Mouse (Mus musculus) hindbrain, embryonic 12.5 days (tissue): ENCODE measurements around the gene Tenm2. TPM values are rescaled to one million over a fixed set of nuclear protein-coding genes. Genes with fewer than 3 reads are reported as not detected.

Experiments
- ATAC-seq: fragments of 200-750 bp; cut with Nextera tagmentation; 2 replicates; pipeline ENCODE4 v1.8.0; 2017; ENCODE audit warnings: moderate TSS enrichment; ENCODE audit not compliant: low FRiP score
- H3K27ac ChIP-seq: fragments of 300-500 bp; sonication (generic); 2 replicates; pipeline ENCODE4 v1.5.1; 2016; ENCODE audit warnings: mild to moderate bottlenecking
- H3K27me3 ChIP-seq: fragments of 300-500 bp; sonication (generic); 2 replicates; pipeline ENCODE4 v1.6.1; 2016; ENCODE audit warnings: mild to moderate bottlenecking
- H3K36me3 ChIP-seq: fragments of 300-500 bp; sonication (generic); 2 replicates; pipeline ENCODE4 v1.6.1; 2016; ENCODE audit warnings: mild to moderate bottlenecking
- H3K4me1 ChIP-seq: fragments of 300-500 bp; sonication (generic); 2 replicates; pipeline ENCODE4 v1.6.1; 2016
- H3K4me2 ChIP-seq: fragments of 300-500 bp; sonication (generic); replicated peaks from 2 replicates; pipeline ENCODE4 v1.6.1; 2016; ENCODE audit warnings: mild to moderate bottlenecking
- H3K4me3 ChIP-seq: fragments of 300-500 bp; sonication (generic); 2 replicates; pipeline ENCODE4 v1.5.1; 2016; ENCODE audit warnings: mild to moderate bottlenecking
- H3K9ac ChIP-seq: fragments of 300-500 bp; sonication (generic); 2 replicates; pipeline ENCODE4 v1.6.1; 2016; ENCODE audit warnings: mild to moderate bottlenecking, moderate library complexity
- H3K9me3 ChIP-seq: fragments of 300-500 bp; sonication (generic); replicated peaks from 2 replicates; pipeline ENCODE4 v1.6.1; 2016; ENCODE audit warnings: mild to moderate bottlenecking
- WGBS: fragments of 180-500 bp; shearing (Covaris S2); methylation state at CpG from one replicate; pipeline ENCODE4 v1.1.7; 2016; 5-methylcytosine and 5-hydroxymethylcytosine counted together
- polyA plus RNA-seq: library from polyadenylated mRNA; unstranded; fragments of >200 nt; fragmentation: Nextera tagmentation; extraction: Ambion mirVana; gene quantifications from 2 replicates; pipeline ENCODE4 v1.2.1, GENCODE M21; 2016

The Tenm2 gene
- polyA plus RNA-seq, 1 experiment from 2014 or later = 16.6 TPM

GRCm38 (mm10) chr11:36222071-36222470 lies 1013.7 kb downstream of the Tenm2 start:
- Histone ChIP-seq H3K9ac (no peak overlapping the region), H3K4me2 (no peak overlapping the region), H3K9me3 (no peaks in the 10 kb centered on the region), H3K27ac (peak overlapping the region; percentile 65), H3K4me3 (no peak overlapping the region), H3K27me3 (no peaks in the 10 kb centered on the region), H3K4me1 (peaks cover 37% of the 10 kb centered on the region), H3K36me3 (no peaks in the 10 kb centered on the region)
- no peak for ATAC-seq
- 62% methylated on average over 3 of the region's 3 CpGs for WGBS

GRCm38 (mm10) chr11:36221271-36221975 lies 1014.3 kb downstream of the Tenm2 start:
- H3K9ac ChIP-seq = peak overlapping the region; percentile 47; the same call in 1 of the 2 replicates
- H3K4me2 ChIP-seq = peak overlapping the region; percentile 41
- peak overlapping the region; percentile 65 for H3K27ac ChIP-seq
- peak; percentile 72 for ATAC-seq
- no peaks in the 10 kb centered on the region for H3K27me3 ChIP-seq
- H3K9me3 ChIP-seq = no peaks in the 10 kb centered on the region
- H3K4me3 ChIP-seq = no peak overlapping the region; the same call in 1 of the 2 replicates
- H3K36me3 ChIP-seq = no peaks in the 10 kb centered on the region
- peaks cover 35% of the 10 kb centered on the region for H3K4me1 ChIP-seq
- WGBS = 9% methylated on average over 10 of the region's 10 CpGs

- Histone ChIP-seq H3K27ac (peak overlapping the region; percentile 68), H3K4me1 (peaks cover 28% of the 10 kb centered on the region), H3K27me3 (no peaks in the 10 kb centered on the region), H3K36me3 (no peaks in the 10 kb centered on the region), H3K4me2 (no peak overlapping the region), H3K4me3 (no peak overlapping the region), H3K9ac (peak overlapping the region; percentile 41), H3K9me3 (no peaks in the 10 kb centered on the region)
- peak; percentile 43; the same call in 1 of the 2 replicates for ATAC-seq
- WGBS = 14% methylated on average over 5 of the region's 5 CpGs
These were observed 1015.1 kb downstream of the Tenm2 start for GRCm38 (mm10) chr11:36220651-36221050.

GRCm38 (mm10) chr11:36219586-36219985 lies 1016.2 kb downstream of the Tenm2 start:
- H3K9ac ChIP-seq = no peak overlapping the region
- no peak overlapping the region for H3K4me3 ChIP-seq
- H3K36me3 ChIP-seq = no peaks in the 10 kb centered on the region
- WGBS = 80% methylated on average over 4 of the region's 4 CpGs
- no peaks in the 10 kb centered on the region for H3K9me3 ChIP-seq
- no peak for ATAC-seq
- H3K27me3 ChIP-seq = no peaks in the 10 kb centered on the region
- H3K4me2 ChIP-seq = no peak overlapping the region
- no peak overlapping the region for H3K27ac ChIP-seq
- H3K4me1 ChIP-seq = peaks cover 25% of the 10 kb centered on the region

- H3K4me1 ChIP-seq = 0 out of 2 replicates have a peak, but pooled peaks cover 3% of the 10 kb centered on the region
- no peaks in the 10 kb centered on the region for H3K9me3 ChIP-seq
- H3K27me3 ChIP-seq = no peaks in the 10 kb centered on the region
- no peak overlapping the region for H3K4me2 ChIP-seq
- ATAC-seq = no peak
- 80% methylated on average over 3 of the region's 3 CpGs for WGBS
- no peak overlapping the region for H3K27ac ChIP-seq
- no peak overlapping the region for H3K4me3 ChIP-seq
- no peaks in the 10 kb centered on the region for H3K36me3 ChIP-seq
- H3K9ac ChIP-seq = no peak overlapping the region
These were observed 1021.2 kb downstream of the Tenm2 start for GRCm38 (mm10) chr11:36214589-36214988.

GRCm38 (mm10) chr11:36204381-36204780 lies 1031.4 kb downstream of the Tenm2 start:
- H3K9me3 ChIP-seq = no peaks in the 10 kb centered on the region
- ATAC-seq = no peak
- H3K9ac ChIP-seq = no peak overlapping the region
- H3K27ac ChIP-seq = no peak overlapping the region
- H3K4me3 ChIP-seq = no peak overlapping the region
- H3K27me3 ChIP-seq = no peaks in the 10 kb centered on the region
- no peak overlapping the region for H3K4me2 ChIP-seq
- WGBS = 51% methylated on average over 6 of the region's 6 CpGs
- no peaks in the 10 kb centered on the region for H3K4me1 ChIP-seq
- peaks cover 10% of the 10 kb centered on the region for H3K36me3 ChIP-seq

GRCm38 (mm10) chr11:36203896-36204295 lies 1031.9 kb downstream of the Tenm2 start:
- no peaks in the 10 kb centered on the region for H3K4me1 ChIP-seq
- no peaks in the 10 kb centered on the region for H3K9me3 ChIP-seq
- no peak for ATAC-seq
- H3K4me3 ChIP-seq = no peak overlapping the region
- H3K4me2 ChIP-seq = no peak overlapping the region
- no peaks in the 10 kb centered on the region for H3K27me3 ChIP-seq
- 68% methylated on average over 1 of the region's 1 CpGs for WGBS
- H3K27ac ChIP-seq = no peak overlapping the region
- peaks cover 10% of the 10 kb centered on the region for H3K36me3 ChIP-seq
- no peak overlapping the region for H3K9ac ChIP-seq

- WGBS = 68% methylated on average over 2 of the region's 2 CpGs
- ATAC-seq = no peak
- Histone ChIP-seq H3K36me3 (no peaks in the 10 kb centered on the region), H3K27me3 (no peaks in the 10 kb centered on the region), H3K4me2 (no peak overlapping the region), H3K4me3 (no peak overlapping the region), H3K9ac (no peak overlapping the region), H3K27ac (no peak overlapping the region), H3K4me1 (0 out of 2 replicates have a peak, but pooled peaks cover 4% of the 10 kb centered on the region), H3K9me3 (no peaks in the 10 kb centered on the region)
These were observed 1041.4 kb downstream of the Tenm2 start for GRCm38 (mm10) chr11:36194348-36194747.

- Histone ChIP-seq H3K27me3 (no peaks in the 10 kb centered on the region), H3K9ac (no peak overlapping the region), H3K36me3 (0 out of 2 replicates have a peak, but pooled peaks cover 1% of the 10 kb centered on the region), H3K27ac (no peak overlapping the region), H3K4me1 (no peaks in the 10 kb centered on the region), H3K4me3 (no peak overlapping the region), H3K4me2 (no peak overlapping the region), H3K9me3 (no peaks in the 10 kb centered on the region)
- 81% methylated on average over 7 of the region's 7 CpGs for WGBS
- ATAC-seq = no peak
These were observed 1059.7 kb downstream of the Tenm2 start for GRCm38 (mm10) chr11:36176106-36176505.

GRCm38 (mm10) chr11:36173076-36173690 lies 1062.6 kb downstream of the Tenm2 start:
- H3K27ac ChIP-seq = no peak overlapping the region
- 0 out of 2 replicates have a peak, but pooled peaks cover 8% of the 10 kb centered on the region for H3K36me3 ChIP-seq
- WGBS = 58% methylated on average over 11 of the region's 11 CpGs
- H3K9me3 ChIP-seq = no peaks in the 10 kb centered on the region
- H3K9ac ChIP-seq = no peak overlapping the region
- no peak overlapping the region for H3K4me2 ChIP-seq
- H3K4me3 ChIP-seq = no peak overlapping the region
- H3K27me3 ChIP-seq = no peaks in the 10 kb centered on the region
- ATAC-seq = no peak
- H3K4me1 ChIP-seq = no peaks in the 10 kb centered on the region

- no peak overlapping the region for H3K27ac ChIP-seq
- no peak overlapping the region for H3K9ac ChIP-seq
- no peak overlapping the region for H3K4me2 ChIP-seq
- ATAC-seq = no peak
- WGBS = 57% methylated on average over 6 of the region's 6 CpGs
- no peaks in the 10 kb centered on the region for H3K4me1 ChIP-seq
- H3K36me3 ChIP-seq = 0 out of 2 replicates have a peak, but pooled peaks cover 8% of the 10 kb centered on the region
- no peaks in the 10 kb centered on the region for H3K27me3 ChIP-seq
- no peaks in the 10 kb centered on the region for H3K9me3 ChIP-seq
- H3K4me3 ChIP-seq = no peak overlapping the region
These were observed 1063.2 kb downstream of the Tenm2 start for GRCm38 (mm10) chr11:36172520-36172919.

- H3K4me2 ChIP-seq = no peak overlapping the region
- H3K4me1 ChIP-seq = no peaks in the 10 kb centered on the region
- no peak overlapping the region for H3K27ac ChIP-seq
- no peaks in the 10 kb centered on the region for H3K27me3 ChIP-seq
- 93% methylated on average over 7 of the region's 7 CpGs for WGBS
- H3K4me3 ChIP-seq = no peak overlapping the region
- ATAC-seq = no peak
- H3K9me3 ChIP-seq = no peaks in the 10 kb centered on the region
- no peak overlapping the region for H3K9ac ChIP-seq
- H3K36me3 ChIP-seq = 0 out of 2 replicates have a peak, but pooled peaks cover 8% of the 10 kb centered on the region
These were observed 1063.8 kb downstream of the Tenm2 start for GRCm38 (mm10) chr11:36171991-36172390.
